Mouse (Mus musculus) MEL (cell line): ENCODE results near the gene Spag17. TPM values are rescaled to one million over a fixed set of nuclear protein-coding genes. Genes with fewer than 3 reads are reported as not detected.

Experiments
- DNase-seq: peaks from one replicate; pipeline ENCODE4 v3.0.0; 2011; ENCODE audit warnings: low read depth, low spot score
- H3K27ac ChIP-seq: 2 replicates; pipeline ENCODE4 v1.5.1; 2012; ENCODE audit warnings: low read depth, mild to moderate bottlenecking, control low read depth, low read length, moderate library complexity; ENCODE audit not compliant: control insufficient read depth
- H3K27me3 ChIP-seq, 2 experiments: fragments of 150-350 bp in 1 of 2; sonication (generic) in 1 of 2; 2 replicates each; pipeline ENCODE4 v1.6.1; 2012; ENCODE audit warnings: low read length in 2 of 2, mild to moderate bottlenecking in 2 of 2, improper control_type of control experiment in 1 of 2, moderate library complexity in 1 of 2; ENCODE audit not compliant: insufficient read depth in 2 of 2, control insufficient read depth in 1 of 2
- H3K36me3 ChIP-seq, 2 experiments: 2 replicates each; pipeline ENCODE4 v1.6.1; 2012 to 2014; ENCODE audit warnings: low read length in 2 of 2, improper control_type of control experiment in 1 of 2, inconsistent platforms in 1 of 2, mild to moderate bottlenecking in 1 of 2; ENCODE audit not compliant: insufficient read depth in 2 of 2, control insufficient read depth in 1 of 2
- H3K4me1 ChIP-seq, 2 experiments: fragments of 150-350 bp in 1 of 2; sonication (generic) in 1 of 2; 2 replicates each; pipeline ENCODE4 v1.6.1; 2012; ENCODE audit warnings: low read length in 2 of 2, improper control_type of control experiment in 1 of 2, mild to moderate bottlenecking in 1 of 2; ENCODE audit not compliant: insufficient read depth in 2 of 2, control insufficient read depth in 1 of 2
- H3K4me3 ChIP-seq, 2 experiments: fragments of 150-350 bp in 1 of 2; sonication (generic) in 1 of 2; 2 replicates each; pipeline ENCODE4 v1.5.1; 2012; ENCODE audit warnings: low read depth in 2 of 2, low read length in 2 of 2, mild to moderate bottlenecking in 2 of 2, moderate library complexity in 2 of 2, control low read depth in 1 of 2, improper control_type of control experiment in 1 of 2; ENCODE audit not compliant: control insufficient read depth in 1 of 2, insufficient read depth in 1 of 2
- H3K79me2 ChIP-seq: 2 replicates; pipeline ENCODE4 v1.6.1; 2012; ENCODE audit warnings: mild to moderate bottlenecking, low read length, moderate library complexity; ENCODE audit not compliant: control insufficient read depth, poor library complexity, insufficient read depth
- H3K9ac ChIP-seq: 2 replicates; pipeline ENCODE4 v1.6.1; 2012; ENCODE audit warnings: low read depth, mild to moderate bottlenecking, control low read depth, low read length, moderate library complexity; ENCODE audit not compliant: control insufficient read depth, poor library complexity, severe bottlenecking
- H3K9me3 ChIP-seq: fragments of 150-350 bp; sonication (generic); replicated peaks from 2 replicates; pipeline ENCODE4 v1.6.1; 2012; ENCODE audit warnings: mild to moderate bottlenecking, low read length, improper control_type of control experiment, moderate library complexity; ENCODE audit not compliant: insufficient read depth
- BHLHE40 ChIP-seq: IDR thresholded peaks from 2 replicates; pipeline ENCODE4 v1.6.1; 2012; ENCODE audit warnings: low read depth, mild to moderate bottlenecking, inconsistent platforms, low read length, improper control_type of control experiment, borderline replicate concordance
- CHD1 ChIP-seq: IDR thresholded peaks from 2 replicates; pipeline ENCODE4 v1.6.1; 2012; ENCODE audit warnings: low read depth, mild to moderate bottlenecking, inconsistent platforms, low read length, improper control_type of control experiment
- CTCF ChIP-seq, 3 experiments: IDR thresholded peaks in 2 of 3; conservative IDR thresholded peaks in 1 of 3; 2 replicates each; pipeline ENCODE4 v1.5.1; 2011 to 2012; ENCODE audit warnings: low read length in 3 of 3, low read depth in 2 of 3, mild to moderate bottlenecking in 2 of 3, improper control_type of control experiment in 1 of 3, inconsistent platforms in 1 of 3, mixed read lengths in 1 of 3, moderate library complexity in 1 of 3; ENCODE audit not compliant: control insufficient read depth in 1 of 3, insufficient read depth in 1 of 3, poor library complexity in 1 of 3, severe bottlenecking in 1 of 3
- EP300 ChIP-seq, 2 experiments: IDR thresholded peaks; 2 replicates each; pipeline ENCODE4 v1.6.1; 2011; ENCODE audit warnings: improper control_type of control experiment in 2 of 2, low read length in 2 of 2, low read depth in 1 of 2, mild to moderate bottlenecking in 1 of 2
- GATA1 ChIP-seq: IDR thresholded peaks from 2 replicates; pipeline ENCODE4 v1.6.1; 2011; ENCODE audit warnings: low read depth, low read length, improper control_type of control experiment
- HCFC1 ChIP-seq: IDR thresholded peaks from 2 replicates; pipeline ENCODE4 v1.6.1; 2012; ENCODE audit warnings: low read depth, mild to moderate bottlenecking, inconsistent platforms, low read length, improper control_type of control experiment, moderate library complexity
- JUND ChIP-seq: IDR thresholded peaks from 2 replicates; pipeline ENCODE4 v1.6.1; 2011; ENCODE audit warnings: low read depth, mild to moderate bottlenecking, improper control_type of control experiment, low read length
- KAT2A ChIP-seq: conservative IDR thresholded peaks from 2 replicates; pipeline ENCODE4 v1.6.1; 2012; ENCODE audit warnings: low read depth, low read length, improper control_type of control experiment, inconsistent platforms
- MAFK ChIP-seq: IDR thresholded peaks from 2 replicates; pipeline ENCODE4 v1.6.1; 2011; ENCODE audit warnings: low read depth, mild to moderate bottlenecking, low read length, improper control_type of control experiment, borderline replicate concordance
- MAZ ChIP-seq: IDR thresholded peaks from 2 replicates; pipeline ENCODE4 v1.6.1; 2012; ENCODE audit warnings: low read depth, mild to moderate bottlenecking, inconsistent platforms, low read length, improper control_type of control experiment
- MYB ChIP-seq: IDR thresholded peaks from 2 replicates; pipeline ENCODE4 v1.6.1; 2011; ENCODE audit warnings: mild to moderate bottlenecking, low read depth, low read length, improper control_type of control experiment
- MYC ChIP-seq: IDR thresholded peaks from 2 replicates; pipeline ENCODE4 v1.6.1; 2011; ENCODE audit warnings: low read depth, mild to moderate bottlenecking, low read length, improper control_type of control experiment, moderate library complexity
- NRF1 ChIP-seq: IDR thresholded peaks from 2 replicates; pipeline ENCODE4 v1.6.1; 2014; ENCODE audit warnings: low read depth, mild to moderate bottlenecking, inconsistent platforms, low read length, improper control_type of control experiment, moderate library complexity; ENCODE audit not compliant: poor library complexity, insufficient read depth, severe bottlenecking
- POLR2AphosphoS2 ChIP-seq: IDR thresholded peaks from 2 replicates; pipeline ENCODE4 v1.6.1; 2011; ENCODE audit warnings: low read length, improper control_type of control experiment
- POLR2AphosphoS5 ChIP-seq: IDR thresholded peaks from 2 replicates; pipeline ENCODE4 v1.6.1; 2012; ENCODE audit warnings: low read depth, borderline replicate concordance, mild to moderate bottlenecking, inconsistent platforms, low read length, moderate library complexity, mixed read lengths
- SMC3 ChIP-seq: IDR thresholded peaks from 2 replicates; pipeline ENCODE4 v1.6.1; 2011; ENCODE audit warnings: low read depth, low read length, improper control_type of control experiment
- TAL1 ChIP-seq: IDR thresholded peaks from 2 replicates; pipeline ENCODE4 v1.6.1; 2012; ENCODE audit warnings: mild to moderate bottlenecking, inconsistent platforms, low read length, moderate library complexity, mixed read lengths
- TCF12 ChIP-seq: IDR thresholded peaks from 2 replicates; pipeline ENCODE4 v1.6.1; 2014; ENCODE audit warnings: low read depth, mild to moderate bottlenecking, inconsistent platforms, low read length, improper control_type of control experiment, moderate library complexity
- UBTF ChIP-seq: IDR thresholded peaks from 2 replicates; pipeline ENCODE4 v1.6.1; 2012; ENCODE audit warnings: low read depth, mild to moderate bottlenecking, inconsistent platforms, low read length, improper control_type of control experiment, moderate library complexity, borderline replicate concordance; ENCODE audit not compliant: insufficient read depth
- ZC3H11A ChIP-seq: IDR thresholded peaks from 2 replicates; pipeline ENCODE4 v1.6.1; 2012; ENCODE audit warnings: low read depth, mild to moderate bottlenecking, inconsistent platforms, low read length, improper control_type of control experiment
- ZKSCAN1 ChIP-seq: IDR thresholded peaks from 2 replicates; pipeline ENCODE4 v1.6.1; 2012; ENCODE audit warnings: low read depth, mild to moderate bottlenecking, inconsistent platforms, low read length, improper control_type of control experiment, moderate library complexity
- ZNF384 ChIP-seq: IDR thresholded peaks from 2 replicates; pipeline ENCODE4 v1.6.1; 2012; ENCODE audit warnings: low read depth, mild to moderate bottlenecking, inconsistent platforms, low read length, improper control_type of control experiment
- polyA plus RNA-seq, 2 experiments: library from polyadenylated mRNA; stranded (reverse) in 1 of 2; unstranded in 1 of 2; fragments of >175 nt in 1 of 2; fragments of >200 nt in 1 of 2; gene quantifications; 2 replicates each; pipeline versions ENCODE4 v1.2.1 to v1.2.4; 2012; ENCODE audit warnings: low replicate concordance in 2 of 2, low read depth in 1 of 2; ENCODE audit not compliant: insufficient read length in 2 of 2, insufficient read depth in 1 of 2, missing spikeins in 1 of 2
- total RNA-seq: library from RNA; depleted of rRNA; stranded (reverse); fragments of 300-350 nt; gene quantifications from 2 replicates; pipeline ENCODE4 v1.2.3, GENCODE M21; 2012

Spag17 gene
- total and polyA plus RNA-seq, 3 experiments, result 0.04 TPM; not detected in 2

- TF ChIP-seq ZNF384 (no peak), CHD1 (no peak), EP300 (IDR thresholded peaks at IDR 0.05; ENCODE audit: low read depth in 1 of 2, low read length in 2 of 2) (no peak), SMC3 (no peak)
- Histone ChIP-seq H3K79me2 (no peaks in the 10 kb centered on the region), H3K4me1 (no peaks in the 10 kb centered on the region), H3K9me3 (no peaks in the 10 kb centered on the region), H3K36me3 (no peaks in the 10 kb centered on the region), H3K27me3 (peaks cover 0 to 2% of the 10 kb centered on the region in 2 experiments; a peak in 1 of 4 replicates), H3K4me3 (no peak overlapping the region), H3K27ac (no peak overlapping the region), H3K9ac (no peak overlapping the region)
- DNase-seq, result no peak
Observed at GRCm38 (mm10) chr3:100031291-100031690, 146.1 kb downstream of the Spag17 start.

DNA sequence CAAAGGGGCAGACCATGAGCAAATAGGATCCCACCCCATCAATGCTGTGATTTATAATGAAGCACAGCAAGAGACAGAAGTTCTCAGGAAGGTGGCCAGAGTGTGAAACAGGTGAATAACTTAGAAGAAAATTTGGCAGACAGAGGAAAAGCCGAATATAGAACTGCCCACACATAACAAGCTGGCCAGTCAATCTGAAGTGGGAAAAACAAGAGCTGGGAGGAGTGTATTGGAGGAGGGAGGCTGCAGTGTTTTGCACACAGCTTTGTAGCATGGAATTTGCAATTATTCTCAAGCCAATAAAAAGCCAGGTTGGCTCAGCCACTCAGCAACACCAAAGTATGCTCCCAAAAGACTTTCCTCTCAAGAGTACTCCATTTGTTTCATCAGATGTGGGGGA, 147.8 kb downstream of the Spag17 start:
- Histone ChIP-seq H3K9ac (no peak overlapping the region), H3K4me1 (no peaks in the 10 kb centered on the region), H3K79me2 (no peaks in the 10 kb centered on the region), H3K27ac (no peak overlapping the region), H3K36me3 (no peaks in the 10 kb centered on the region), H3K9me3 (no peaks in the 10 kb centered on the region), H3K27me3 (no peaks in the 10 kb centered on the region), H3K4me3 (no peak overlapping the region)
- no peak for TF ChIP-seq HCFC1
- no peak for TF ChIP-seq GATA1
- no peak for TF ChIP-seq POLR2AphosphoS2
- no peak for TF ChIP-seq MYC
- TF ChIP-seq NRF1, result no peak
- DNase-seq, result no peak

DNA sequence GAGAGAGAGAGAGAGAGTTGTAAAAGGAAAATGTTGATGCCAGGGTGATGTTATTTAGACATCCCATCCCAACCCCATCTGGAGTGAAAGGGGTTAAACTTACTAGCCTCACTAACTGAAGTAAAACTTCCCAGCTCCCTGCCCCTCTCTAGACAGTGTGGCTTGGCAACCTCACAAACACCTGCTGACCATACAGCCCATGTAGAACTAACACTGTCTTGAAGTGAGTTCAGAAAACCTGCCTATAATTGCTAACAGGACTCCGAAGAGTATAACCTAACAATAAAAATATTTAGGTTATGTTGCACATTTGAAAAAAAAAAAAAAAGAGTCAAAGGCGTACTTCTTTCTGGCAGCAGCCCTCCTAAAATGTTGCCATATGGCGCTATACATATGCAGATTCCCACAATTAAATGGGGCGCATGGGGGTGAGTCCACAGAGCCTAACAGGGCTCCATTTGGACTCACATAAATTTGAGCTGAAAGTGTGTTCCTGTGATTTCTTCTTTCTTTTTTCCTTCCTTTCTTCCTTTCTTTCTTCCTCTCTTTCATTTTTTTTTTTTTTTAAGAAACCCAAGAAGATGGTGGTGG, 149.3 kb downstream of the Spag17 start:
- TF ChIP-seq UBTF, result no peak
- no peak for TF ChIP-seq BHLHE40
- no peak for TF ChIP-seq KAT2A
- TF ChIP-seq TAL1, result no peak
- no peak for TF ChIP-seq ZC3H11A
- TF ChIP-seq ZKSCAN1, result no peak
- TF ChIP-seq HCFC1, result no peak
- TF ChIP-seq CHD1, result no peak
- no peak for TF ChIP-seq JUND
- no peak for TF ChIP-seq TCF12
- TF ChIP-seq MAFK, result no peak
- no peak for TF ChIP-seq POLR2AphosphoS5
- TF ChIP-seq MAZ, result no peak
- TF ChIP-seq MYB, result no peak
- no peak for TF ChIP-seq CTCF (IDR thresholded peaks at IDR 0.05 in 2 of 3, conservative IDR thresholded peaks at IDR 0.05 in 1 of 3; ENCODE audit: control insufficient read depth in 1 of 3, insufficient read depth in 1 of 3, low read depth in 2 of 3, low read length in 3 of 3, poor library complexity in 1 of 3, severe bottlenecking in 1 of 3)
- no peak for TF ChIP-seq POLR2AphosphoS2
- TF ChIP-seq SMC3, result no peak

More for the DNA sequence above, 149.3 kb downstream of the Spag17 start:
- H3K9me3 ChIP-seq, result no peaks in the 10 kb centered on the region
- H3K36me3 ChIP-seq, result no peaks in the 10 kb centered on the region
- no peaks in the 10 kb centered on the region for H3K27me3 ChIP-seq
- no peaks in the 10 kb centered on the region for H3K79me2 ChIP-seq
- H3K27ac ChIP-seq, result no peak overlapping the region
- H3K9ac ChIP-seq, result no peak overlapping the region
- H3K4me3 ChIP-seq, result no peak overlapping the region
- no peak for DNase-seq
- no peaks in the 10 kb centered on the region for H3K4me1 ChIP-seq
